Mouse (Mus musculus): ENCODE data around the gene Kcnmb3. TPM values are rescaled to one million over a fixed set of nuclear protein-coding genes. Genes with fewer than 3 reads are reported as not detected.

Kcnmb3 gene
- under 1 TPM; 0.37 to 0.82 (median 0.53) TPM for total RNA-seq (2022)

GRCm38 (mm10) chr3:32492097-32493090, at the start of gene Kcnmb3:
Gene Kcnmb3, minus strand, starts transcription at chr3:32492231.
- no peak for DNase-seq (ENCODE audit: low spot score in 2 of 2)

GRCm38 (mm10) chr3:32538091-32538490, 46.1 kb upstream of the Kcnmb3 start:
- no peak for DNase-seq (ENCODE audit: low spot score in 2 of 2)

GRCm38 (mm10) chr3:32537556-32537955, 45.5 kb upstream of the Kcnmb3 start:
- peak; percentile 9 to 45 for DNase-seq (ENCODE audit: low spot score in 2 of 2)

GRCm38 (mm10) chr3:32535692-32536091, 43.7 kb upstream of the Kcnmb3 start:
- DNase-seq (ENCODE audit: low spot score in 2 of 2) = no peak

DNA sequence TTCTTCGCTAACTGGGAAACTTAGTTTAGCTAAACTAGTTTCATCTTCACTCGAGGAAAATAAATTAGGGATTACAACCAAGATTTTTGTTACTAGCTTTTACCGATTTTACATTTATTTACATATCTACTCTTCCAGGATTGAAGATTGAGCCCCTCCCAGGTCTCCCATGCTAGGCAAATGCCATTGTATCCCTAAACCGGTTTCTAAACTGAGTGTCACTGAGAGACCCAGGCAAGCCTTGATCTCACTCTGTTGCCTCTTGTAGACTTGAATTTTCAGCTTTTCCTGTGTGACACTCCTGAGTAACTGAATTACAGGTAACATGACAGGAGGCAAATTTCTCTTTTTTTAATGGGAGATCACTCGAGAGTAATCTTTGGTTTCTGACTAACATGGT, 38.0 kb upstream of the Kcnmb3 start:
- DNase-seq (ENCODE audit: low spot score in 2 of 2) = no peak

DNA sequence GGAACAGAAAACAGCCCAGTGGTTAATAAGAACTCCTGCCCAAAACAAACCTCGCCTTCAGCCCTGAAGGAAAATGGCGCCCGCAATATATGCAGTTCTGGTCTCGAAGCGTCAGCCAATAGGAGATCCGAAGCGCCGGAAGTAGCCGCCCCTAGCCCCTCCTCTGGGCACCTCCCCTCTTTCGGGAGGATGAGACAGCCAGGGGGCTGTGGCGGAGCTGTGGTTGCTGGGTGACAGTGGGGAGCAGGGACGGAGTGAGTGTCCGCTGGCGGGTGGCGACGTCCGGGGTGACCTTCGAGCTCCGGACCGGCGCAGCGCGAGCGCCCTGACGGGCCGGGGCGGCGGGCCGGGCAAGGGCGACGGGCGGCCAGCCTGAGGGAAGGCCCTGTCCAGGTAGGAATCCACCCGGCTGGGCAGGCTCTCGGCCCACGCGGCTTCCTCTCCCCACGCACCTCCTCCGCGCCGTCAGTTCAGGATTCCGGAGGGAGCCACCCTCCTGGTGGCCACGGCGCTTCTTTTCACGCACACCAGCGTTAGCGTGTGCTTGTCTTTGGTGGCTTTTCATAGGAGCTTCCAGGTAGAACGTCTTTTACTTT, 37.4 kb upstream of the Kcnmb3 start, which contains the start of gene Mfn1:
Mfn1 (plus strand) TSS at position 163 of the 596 bp plus-strand sequence.
- DNase-seq (ENCODE audit: low spot score in 2 of 2) = peak; percentile 83 to 94

DNA sequence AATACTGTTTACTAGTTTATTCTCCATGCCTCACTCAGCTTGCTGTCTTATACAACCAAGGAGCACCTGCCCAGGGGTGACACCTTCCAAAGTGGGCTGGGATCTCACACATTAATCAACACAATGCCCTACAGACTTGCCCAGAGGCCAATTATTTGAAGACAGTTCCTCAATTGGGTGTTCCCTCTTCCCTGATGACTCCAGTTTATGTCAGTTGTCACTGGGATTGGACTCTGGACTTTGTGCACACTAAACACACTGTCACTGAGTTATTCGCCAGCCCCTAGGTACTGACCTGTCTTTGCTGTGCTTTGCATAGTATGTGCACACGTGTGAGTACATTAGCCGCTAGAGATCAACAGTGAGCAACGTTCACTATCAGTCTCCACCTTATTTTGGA, 35.1 kb upstream of the Kcnmb3 start:
- no peak for DNase-seq (ENCODE audit: low spot score in 2 of 2)

GRCm38 (mm10) chr3:32513528-32513927, 21.5 kb upstream of the Kcnmb3 start:
- DNase-seq (ENCODE audit: low spot score in 2 of 2) = no peak

GRCm38 (mm10) chr3:32512686-32513284, 20.8 kb upstream of the Kcnmb3 start:
- DNase-seq (ENCODE audit: low spot score in 2 of 2) = no peak

GRCm38 (mm10) chr3:32511191-32511550, 19.1 kb upstream of the Kcnmb3 start:
- DNase-seq (ENCODE audit: low spot score in 2 of 2) = no peak

DNA sequence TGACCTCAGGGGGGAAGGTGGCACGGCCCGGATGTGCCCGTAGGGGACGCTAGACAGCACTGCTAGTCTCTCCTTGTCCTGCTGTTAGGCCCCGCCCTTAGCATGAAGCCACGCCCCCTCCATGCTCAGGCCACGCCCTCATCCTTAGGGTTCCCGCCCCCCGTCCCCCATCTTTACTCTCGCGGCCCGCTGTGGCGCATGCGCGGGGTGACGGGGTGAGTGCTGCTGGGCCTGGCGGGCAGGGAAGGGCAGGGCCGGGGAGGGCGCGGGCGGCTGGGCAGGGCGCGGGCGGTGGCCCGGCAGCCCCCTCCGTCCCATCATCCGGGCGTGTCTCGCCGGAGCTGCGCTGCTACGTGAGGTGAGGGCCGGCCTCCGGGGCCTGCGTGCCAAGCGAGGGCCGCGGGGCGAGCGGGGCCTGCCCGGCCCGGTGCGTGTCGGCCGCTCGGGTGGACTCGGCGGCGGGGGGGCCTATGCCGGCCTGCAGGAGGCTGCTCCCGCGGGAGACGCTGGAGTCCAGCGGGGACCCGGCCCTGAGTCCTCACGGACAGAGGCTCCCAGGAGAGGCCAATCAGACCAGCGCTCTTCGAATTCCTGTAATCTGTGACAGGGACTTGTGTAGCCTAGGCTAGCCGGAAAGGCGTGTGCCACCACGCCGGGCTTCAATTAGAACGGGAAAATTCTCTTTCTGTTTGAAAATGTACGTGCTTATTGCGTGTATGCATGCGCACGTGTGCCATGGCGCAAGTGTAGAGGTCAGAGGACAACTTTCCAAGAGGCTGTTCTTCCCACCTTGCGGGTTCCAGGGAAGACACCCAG, 18.6 kb upstream of the Kcnmb3 start:
- DNase-seq (ENCODE audit: low spot score in 2 of 2) = peak; percentile 91 to 95

DNA sequence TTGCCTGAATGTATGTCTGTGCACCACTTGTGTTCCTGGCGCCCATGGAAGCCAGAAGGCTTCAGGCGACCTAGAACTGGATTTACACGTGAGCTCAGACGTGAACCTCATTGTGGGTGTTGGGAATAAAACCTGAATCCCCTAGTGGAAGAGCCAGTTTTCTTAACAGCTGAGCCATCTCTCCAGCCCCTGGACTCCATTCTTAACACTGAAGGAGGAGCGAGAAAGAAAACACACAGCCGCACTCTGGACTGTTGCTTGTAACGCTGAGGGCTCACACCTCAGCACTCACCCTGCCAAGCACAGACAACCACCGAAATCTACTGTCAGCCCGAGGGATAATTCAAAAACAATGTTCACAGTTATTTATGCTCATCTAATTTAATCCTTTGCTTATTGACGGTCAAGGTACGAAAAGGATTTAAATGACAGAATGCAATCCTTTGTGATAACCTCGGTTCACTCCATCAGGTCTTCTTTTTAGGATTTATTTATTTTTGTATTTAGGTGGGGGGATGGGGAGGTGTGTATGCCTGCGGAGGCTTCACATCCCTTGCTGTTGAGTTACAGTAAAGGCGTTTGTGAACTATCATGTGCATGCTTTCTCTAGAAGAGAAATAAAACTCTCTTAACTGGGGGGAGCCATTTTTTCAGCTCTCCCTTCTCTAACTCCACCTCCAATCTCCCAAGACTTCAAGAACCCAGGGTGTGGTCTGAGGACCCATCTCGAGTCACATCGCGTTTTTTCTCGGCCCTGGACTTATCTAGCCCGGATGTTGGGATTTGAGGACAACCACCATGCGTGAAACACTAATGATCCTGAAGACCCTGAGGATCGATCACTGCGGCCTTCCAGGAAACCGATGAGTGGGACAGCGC, 17.7 kb upstream of the Kcnmb3 start, which contains the start of gene Zfp639:
Zfp639 (plus strand) TSS at position 764 of the 879 bp plus-strand sequence.
- DNase-seq (ENCODE audit: low spot score in 2 of 2) = no peak

- DNase-seq (ENCODE audit: low spot score in 2 of 2) = peak; percentile 41 to 51
Observed at GRCm38 (mm10) chr3:32508666-32509324, 16.8 kb upstream of the Kcnmb3 start.

DNA sequence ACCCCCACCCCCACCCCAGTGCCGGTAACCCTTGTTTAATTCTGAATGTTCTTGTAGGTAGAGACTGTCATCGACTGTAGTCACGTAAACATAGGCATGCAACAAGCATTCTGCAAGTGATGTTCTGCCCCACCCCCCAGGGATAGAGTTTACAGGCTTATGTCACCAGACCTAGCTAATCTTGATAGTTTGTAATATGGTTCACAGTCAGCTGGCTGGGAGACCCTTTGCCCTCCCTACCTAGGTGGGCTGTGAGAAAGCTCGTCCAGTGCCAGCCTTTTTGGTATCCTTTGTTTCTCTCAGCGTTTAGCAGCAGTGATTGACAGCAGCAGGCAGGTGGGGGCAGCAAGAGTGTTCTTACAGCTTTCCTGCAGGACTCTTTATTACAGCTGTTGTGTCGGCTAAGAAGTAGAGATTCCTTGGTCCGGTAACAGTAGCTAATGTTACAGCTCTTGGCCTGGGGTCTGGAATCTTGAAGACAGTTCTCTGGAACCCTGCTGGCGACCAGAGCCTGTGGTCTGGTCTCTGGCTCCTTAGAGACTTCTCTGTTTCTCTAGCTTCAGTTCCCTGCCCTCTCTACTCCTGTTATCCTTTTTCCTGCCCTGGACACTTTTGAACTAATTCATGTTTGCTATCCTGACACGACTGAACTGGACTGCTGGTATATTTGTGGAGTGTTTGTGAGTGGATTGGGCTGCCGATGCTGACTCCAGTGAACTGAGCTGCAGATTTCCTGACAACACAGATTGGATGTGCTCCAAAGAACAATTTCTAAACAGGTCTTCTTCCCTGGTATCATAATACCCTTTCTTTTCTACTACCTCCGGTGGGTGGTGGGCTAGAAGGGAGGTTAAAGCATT, 14.6 kb upstream of the Kcnmb3 start:
- no peak for DNase-seq (ENCODE audit: low spot score in 2 of 2)

- DNase-seq (ENCODE audit: low spot score in 2 of 2) = no peak
Observed at GRCm38 (mm10) chr3:32505841-32506240, 13.8 kb upstream of the Kcnmb3 start.

DNA sequence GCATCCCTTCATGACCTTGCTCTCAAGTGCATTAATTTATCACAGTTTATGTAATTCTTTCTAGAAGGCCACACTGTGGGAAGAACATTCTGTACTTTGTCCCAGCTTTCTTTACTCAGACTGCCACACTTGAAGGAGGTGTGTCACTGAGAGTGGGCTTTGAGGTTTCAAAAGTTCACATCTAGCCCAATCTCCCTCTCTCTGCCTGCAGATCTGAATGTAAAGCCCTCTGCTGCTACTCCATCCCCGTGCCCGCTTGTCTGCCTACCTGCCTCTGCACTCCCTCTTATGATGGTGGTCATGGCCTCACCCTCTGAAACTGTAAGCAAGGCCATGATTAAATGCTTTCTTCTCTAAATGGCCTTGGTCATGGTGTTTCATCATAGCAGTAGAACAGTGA, 8.3 kb upstream of the Kcnmb3 start:
- no peak for DNase-seq (ENCODE audit: low spot score in 2 of 2)

DNA sequence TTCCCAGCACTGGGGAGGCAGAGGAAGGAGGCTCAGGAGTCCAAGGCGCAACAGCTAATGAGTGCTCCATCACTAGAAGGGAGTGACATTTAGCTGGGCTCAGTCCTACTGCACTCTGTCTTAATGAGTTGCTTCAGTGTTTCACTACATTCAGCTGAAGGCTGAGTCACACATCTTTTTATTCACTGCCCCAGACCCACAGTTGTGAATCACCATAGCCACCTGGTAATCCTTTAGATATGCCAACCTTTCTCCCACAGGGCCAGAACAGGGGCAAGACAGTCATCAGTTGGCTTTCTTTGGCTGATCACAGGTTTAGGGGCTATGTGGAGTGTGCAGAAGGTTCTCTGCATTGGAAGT, 4.7 kb upstream of the Kcnmb3 start:
- DNase-seq (ENCODE audit: low spot score in 2 of 2) = no peak

- no peak for DNase-seq (ENCODE audit: low spot score in 2 of 2)
Observed at GRCm38 (mm10) chr3:32495856-32496710, 4.1 kb upstream of the Kcnmb3 start.
